Mouse (Mus musculus) cortical plate, adult 2 months (tissue): ENCODE data around the gene Cdc20b. TPM values are rescaled to one million over a fixed set of nuclear protein-coding genes. Genes with fewer than 3 reads are reported as not detected.
A peak's percentile ranks its signal among the peaks of the same experiment; 100 is the strongest.
"Not testable (repeated sequence)": the region's sequence is repeated elsewhere in the genome, so short reads cannot be mapped to it uniquely, and the experiment has no call there.

Experiments
- H3K27ac ChIP-seq: fragments of 200-500 bp; 2 replicates; pipeline ENCODE4 v1.5.1; 2012; ENCODE audit warnings: low read length, control low read depth, inconsistent platforms; ENCODE audit not compliant: insufficient read depth
- H3K4me1 ChIP-seq: fragments of 200-500 bp; 2 replicates; pipeline ENCODE4 v1.6.1; 2011; ENCODE audit warnings: low read length; ENCODE audit not compliant: control insufficient read depth, insufficient read depth
- H3K4me3 ChIP-seq: fragments of 200-500 bp; 2 replicates; pipeline ENCODE4 v1.5.1; 2011; ENCODE audit warnings: mild to moderate bottlenecking, low read length, control low read depth; ENCODE audit not compliant: insufficient read depth
- CTCF ChIP-seq: fragments of 200-500 bp; IDR thresholded peaks from 2 replicates; pipeline ENCODE4 v1.5.1; 2011; ENCODE audit warnings: mild to moderate bottlenecking, control low read depth, low read length; ENCODE audit not compliant: insufficient read depth; ENCODE audit errors: extremely low read depth
- POLR2A ChIP-seq: fragments of 200-500 bp; IDR thresholded peaks from 2 replicates; pipeline ENCODE4 v1.6.1; 2011; ENCODE audit warnings: mild to moderate bottlenecking, low read length, control low read depth; ENCODE audit not compliant: insufficient read depth; ENCODE audit errors: extremely low read depth
- polyA plus RNA-seq: library from polyadenylated mRNA; depleted of rRNA; stranded (reverse); fragments of >200 nt; gene quantifications from 2 replicates; pipeline ENCODE4 v1.2.3, GENCODE M21; 2012

Gene Cdc20b
- polyA plus RNA-seq, 1 experiment: not detected

GRCm38 (mm10) chr13:112994191-112994590 is 40.7 kb upstream of the Cdc20b start:
- no peaks in the 10 kb centered on the region for H3K4me1 ChIP-seq
- TF ChIP-seq POLR2A (no peak), CTCF (peak; percentile 55)
- peak overlapping the region; percentile 31; the same call in 1 of the 2 replicates for H3K4me3 ChIP-seq
- no peak overlapping the region for H3K27ac ChIP-seq

- Histone ChIP-seq H3K4me3 (no peak overlapping the region), H3K4me1 (no peaks in the 10 kb centered on the region), H3K27ac (no peak overlapping the region)
- TF ChIP-seq POLR2A (no peak), CTCF (no peak)
These were observed 38.5 kb upstream of the Cdc20b start for GRCm38 (mm10) chr13:112996407-112996806.

- no peak overlapping the region for H3K27ac ChIP-seq
- TF ChIP-seq POLR2A (no peak), CTCF (no peak)
- no peak overlapping the region for H3K4me3 ChIP-seq
- H3K4me1 ChIP-seq: no peaks in the 10 kb centered on the region
These were observed 37.5 kb upstream of the Cdc20b start for GRCm38 (mm10) chr13:112997369-112997768.

GRCm38 (mm10) chr13:112998427-112999201 is 36.3 kb upstream of the Cdc20b start:
- Histone ChIP-seq H3K27ac (peak overlapping the region; percentile 38; the same call in 1 of the 2 replicates), H3K4me1 (no peaks in the 10 kb centered on the region), H3K4me3 (peak overlapping the region; percentile 47)
- TF ChIP-seq POLR2A: peak; percentile 59; the same call in 1 of the 2 replicates
- TF ChIP-seq CTCF: no peak

GRCm38 (mm10) chr13:113000090-113000489 is 34.8 kb upstream of the Cdc20b start:
- no peaks in the 10 kb centered on the region for H3K4me1 ChIP-seq
- no peak overlapping the region for H3K27ac ChIP-seq
- TF ChIP-seq POLR2A: no peak

GRCm38 (mm10) chr13:113000576-113001318 is 34.2 kb upstream of the Cdc20b start:
- no peak for TF ChIP-seq CTCF
- TF ChIP-seq POLR2A: no peak
- Histone ChIP-seq H3K4me1 (no peaks in the 10 kb centered on the region), H3K27ac (no peak overlapping the region), H3K4me3 (no peak overlapping the region)

More at GRCm38 (mm10) chr13:113000090-113000489, 34.8 kb upstream of the Cdc20b start:
- H3K4me3 ChIP-seq: no peak overlapping the region

GRCm38 (mm10) chr13:113012683-113013082 is 22.2 kb upstream of the Cdc20b start:
- Histone ChIP-seq H3K4me3 (no peak overlapping the region), H3K27ac (no peak overlapping the region), H3K4me1 (no peaks in the 10 kb centered on the region)
- no peak for TF ChIP-seq POLR2A
- TF ChIP-seq CTCF: no peak

- H3K27ac ChIP-seq: not testable (repeated sequence)
- peak overlapping the region; percentile 33 for H3K4me3 ChIP-seq
These were observed 21.5 kb upstream of the Cdc20b start for GRCm38 (mm10) chr13:113013174-113013953.

GRCm38 (mm10) chr13:113021521-113021920 is 13.4 kb upstream of the Cdc20b start:
- H3K27ac ChIP-seq: no peak overlapping the region
- H3K4me1 ChIP-seq: no peaks in the 10 kb centered on the region
- no peak overlapping the region for H3K4me3 ChIP-seq
- TF ChIP-seq CTCF (no peak), POLR2A (no peak)

More at GRCm38 (mm10) chr13:113013174-113013953, 21.5 kb upstream of the Cdc20b start:
- H3K4me1 ChIP-seq: not testable (repeated sequence)
